ENCODE assay signal across 12 mouse cellular contexts in the genomic region with DNA sequence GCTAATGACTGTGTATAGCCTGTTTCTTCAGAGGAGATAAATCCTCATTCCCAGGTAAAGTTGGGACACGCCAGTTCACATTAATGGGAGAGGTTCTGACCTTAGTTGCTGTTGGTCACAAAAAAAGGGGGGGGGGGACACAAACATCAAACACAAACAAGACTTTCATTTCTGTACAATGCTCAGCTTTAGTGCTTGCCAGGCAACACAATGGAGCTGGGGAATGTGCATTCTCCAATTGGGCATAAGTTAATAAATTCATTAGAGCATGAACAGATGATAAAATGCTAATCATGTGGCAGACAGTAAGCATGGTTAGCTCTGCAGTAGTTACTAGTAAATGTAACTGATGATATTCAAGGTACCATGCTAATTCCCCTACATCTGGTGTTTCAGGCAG.
"Had no signal": no experiment of that assay in that cellular context is flagged by ENCODE, and none has a peak within 500 bp of the region (broad histone marks: within the 10 kb centered on the region; RNA-seq: fewer than 3 reads in every experiment).

No protein-coding gene starts in this region.

- DNase-seq: left cerebral cortex, postnatal 4 days; liver; liver, embryonic 13.5 days; liver, postnatal 0 days; lung, adult 18-20 months; lung, adult 2 months; lung, embryonic 14.5 days; lung, postnatal 10 days; lung, postnatal 14 days; lung, postnatal 36 days; lung, postnatal 4 days; midbrain, embryonic 14.5 days had no signal
